Mouse (Mus musculus) bone marrow macrophage, adult 2 months (primary cell): ENCODE results near the gene Paip2b.

Experiments
- CTCF ChIP-seq: IDR thresholded peaks from 2 replicates; pipeline ENCODE4 v1.5.1; 2012; ENCODE audit warnings: low read depth, mild to moderate bottlenecking, low read length, moderate library complexity
- POLR2A ChIP-seq: IDR thresholded peaks from 2 replicates; pipeline ENCODE4 v1.6.1; 2012; ENCODE audit warnings: mild to moderate bottlenecking, low read depth, low read length, borderline replicate concordance

DNA sequence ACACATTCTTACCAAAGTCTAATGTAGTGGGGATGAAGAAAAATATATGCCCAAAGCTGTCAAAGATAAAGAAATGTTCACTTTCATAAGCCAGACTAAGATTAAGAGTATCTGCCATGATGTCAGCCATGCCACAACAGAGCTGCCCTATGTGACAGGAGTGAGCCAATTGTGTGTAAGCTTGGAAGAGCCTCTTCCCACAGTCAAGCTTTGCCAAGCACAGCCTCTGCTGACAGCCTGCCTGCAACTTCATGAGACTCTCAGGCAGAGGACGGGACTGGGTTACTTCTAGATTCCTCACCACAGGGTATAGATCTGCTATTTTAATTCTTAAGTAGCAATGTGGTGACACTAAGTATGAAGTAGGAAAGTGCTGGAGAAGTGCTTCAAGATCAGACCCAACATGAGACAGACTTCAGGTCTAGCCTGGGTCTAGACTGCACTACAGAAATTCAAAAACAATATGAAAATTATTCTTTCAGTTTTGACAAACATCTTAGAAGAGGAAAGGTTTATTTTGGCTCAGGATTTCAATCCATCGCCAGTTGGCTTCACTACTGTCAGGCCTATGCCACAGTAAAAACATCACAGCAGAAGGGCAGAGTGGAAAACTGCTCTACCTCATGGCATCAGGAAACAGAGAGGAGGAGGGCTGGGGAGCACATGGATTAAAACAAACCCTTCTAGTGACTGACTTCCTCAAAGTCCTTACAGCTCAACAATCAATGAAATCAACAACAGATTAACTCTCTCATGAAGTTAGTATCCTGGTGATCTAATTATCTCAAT lies 10.6 kb downstream of the Paip2b start:
- TF ChIP-seq POLR2A (no peak), CTCF (no peak)
